Mouse (Mus musculus): ENCODE data around the gene Mitf. TPM values are rescaled to one million over a fixed set of nuclear protein-coding genes. Genes with fewer than 3 reads are reported as not detected.

Mitf gene
- total RNA-seq, 1 experiment from 2014 or later = 2.4 TPM

DNA sequence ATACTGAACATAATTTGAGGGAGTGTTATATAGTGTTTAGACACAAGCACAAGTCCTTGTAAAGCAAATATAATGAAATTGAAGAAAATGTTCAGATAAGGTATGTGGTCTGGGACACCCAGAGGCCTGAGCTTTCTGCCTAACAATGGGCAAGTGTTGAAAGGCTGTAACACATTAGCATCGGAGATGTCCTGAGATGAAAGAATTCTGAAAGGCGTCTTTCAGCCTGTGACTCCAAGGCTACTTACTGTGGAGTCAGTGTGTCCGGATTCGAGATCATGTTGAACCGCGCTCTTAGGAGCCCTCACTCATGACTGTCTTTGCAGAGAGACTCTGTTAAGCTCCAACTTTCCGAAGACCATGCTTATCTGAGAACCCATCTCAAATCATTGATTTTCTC, 111.6 kb downstream of the Mitf start:
- no peak for ATAC-seq (replicated peaks; ENCODE audit: insufficient number of reproducible peaks, low FRiP score, low TSS enrichment, poor library complexity, severe bottlenecking)

DNA sequence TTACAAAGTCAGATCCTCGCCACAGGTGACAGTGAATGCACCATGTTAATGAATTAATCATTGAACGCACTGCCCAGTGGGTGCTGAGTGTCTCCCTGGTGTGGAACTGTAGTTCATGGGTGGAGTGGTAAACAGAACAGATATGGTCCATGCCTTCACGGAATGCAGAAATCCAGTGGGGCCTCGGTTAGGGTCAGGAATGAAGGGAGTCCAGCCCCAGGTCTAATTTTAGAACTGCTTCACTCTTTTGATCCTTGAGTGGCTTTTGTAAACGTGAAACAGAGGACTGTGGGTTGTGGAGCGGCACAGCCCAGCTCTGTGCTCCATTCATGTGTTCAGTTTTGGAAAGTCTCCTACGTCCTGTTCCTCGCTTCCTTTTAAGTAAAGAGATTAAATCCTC, 112.4 kb downstream of the Mitf start:
- ATAC-seq (replicated peaks; ENCODE audit: insufficient number of reproducible peaks, low FRiP score, low TSS enrichment, poor library complexity, severe bottlenecking) = no peak

DNA sequence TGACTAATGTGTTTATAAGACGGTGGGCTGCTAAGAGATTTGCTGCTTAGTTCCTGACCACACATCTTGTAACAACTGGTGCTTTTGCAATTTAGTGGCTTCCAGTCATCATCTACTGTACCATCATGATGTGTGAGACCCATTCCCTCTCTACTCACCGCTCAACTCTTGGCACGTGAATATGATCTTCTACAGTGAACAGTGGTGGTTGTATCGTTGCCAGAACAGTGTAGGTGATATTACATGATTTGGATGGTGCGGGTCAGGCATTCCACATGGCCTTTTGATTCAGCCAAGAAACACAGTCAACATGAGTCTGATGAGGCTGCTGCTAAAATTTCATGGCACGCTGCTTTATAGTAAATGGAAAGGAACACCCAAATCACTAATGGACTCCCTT, 114.7 kb downstream of the Mitf start:
- ATAC-seq (replicated peaks; ENCODE audit: insufficient number of reproducible peaks, low FRiP score, low TSS enrichment, poor library complexity, severe bottlenecking) = no peak

DNA sequence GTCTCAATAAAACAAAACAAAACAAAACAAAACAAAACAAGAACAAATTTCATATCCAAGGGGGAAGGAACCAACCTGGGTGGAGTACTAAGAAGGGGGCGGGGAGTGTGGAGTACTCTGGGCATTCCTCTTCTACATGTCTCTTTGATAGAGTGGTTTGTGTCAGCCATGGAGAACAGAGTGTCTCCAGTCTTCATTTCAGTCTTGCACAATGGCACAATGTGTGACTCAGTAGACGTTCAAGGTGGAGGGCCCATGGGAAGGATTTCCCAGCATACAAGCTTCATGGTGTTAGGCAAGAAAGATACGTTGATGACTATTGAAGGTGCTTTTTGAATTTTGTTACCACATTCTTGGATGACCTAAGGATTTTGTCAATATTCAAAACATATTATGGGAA, 117.4 kb downstream of the Mitf start:
- no peak for ATAC-seq (replicated peaks; ENCODE audit: insufficient number of reproducible peaks, low FRiP score, low TSS enrichment, poor library complexity, severe bottlenecking)

DNA sequence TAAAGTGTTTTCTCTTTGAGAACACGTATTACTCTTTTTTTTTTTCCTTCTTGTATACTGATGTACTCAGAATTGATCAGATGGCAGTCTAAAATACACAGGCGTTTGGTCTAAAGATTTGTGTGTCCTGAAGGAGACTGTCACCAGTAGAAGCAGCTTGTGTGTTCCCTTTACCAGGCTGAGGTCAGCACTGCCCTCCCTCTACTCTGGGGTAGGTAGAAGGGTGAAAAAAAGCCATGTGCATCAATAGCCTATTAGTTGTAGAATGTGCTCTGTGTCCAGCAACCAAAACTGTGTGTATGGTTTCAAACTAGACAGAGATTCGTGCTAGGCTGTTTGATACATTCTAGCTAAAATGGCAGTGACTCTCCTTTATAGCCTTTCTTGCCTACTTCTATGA, 122.2 kb downstream of the Mitf start:
- ATAC-seq (replicated peaks; ENCODE audit: insufficient number of reproducible peaks, low FRiP score, low TSS enrichment, poor library complexity, severe bottlenecking) = no peak

DNA sequence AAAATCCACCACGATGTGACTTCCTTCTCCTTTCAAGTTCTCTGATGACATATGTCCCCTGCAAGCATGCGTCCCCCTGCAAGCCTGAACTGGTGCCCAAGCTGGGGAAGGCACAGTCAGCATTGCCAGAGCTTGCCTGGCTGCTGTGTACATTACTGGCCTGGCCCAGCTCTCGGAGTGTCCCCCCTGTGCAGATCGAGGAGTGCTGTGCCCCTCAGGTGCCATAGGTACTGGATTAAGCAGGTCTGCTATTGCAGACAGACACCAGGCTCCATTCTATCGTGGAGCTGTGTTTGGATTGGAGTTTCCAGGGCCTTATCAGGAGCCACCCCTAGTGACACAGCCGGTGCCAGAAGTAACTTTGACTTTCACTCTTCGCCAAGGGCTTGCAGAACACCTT, 122.6 kb downstream of the Mitf start:
- ATAC-seq (replicated peaks; ENCODE audit: insufficient number of reproducible peaks, low FRiP score, low TSS enrichment, poor library complexity, severe bottlenecking) = no peak

DNA sequence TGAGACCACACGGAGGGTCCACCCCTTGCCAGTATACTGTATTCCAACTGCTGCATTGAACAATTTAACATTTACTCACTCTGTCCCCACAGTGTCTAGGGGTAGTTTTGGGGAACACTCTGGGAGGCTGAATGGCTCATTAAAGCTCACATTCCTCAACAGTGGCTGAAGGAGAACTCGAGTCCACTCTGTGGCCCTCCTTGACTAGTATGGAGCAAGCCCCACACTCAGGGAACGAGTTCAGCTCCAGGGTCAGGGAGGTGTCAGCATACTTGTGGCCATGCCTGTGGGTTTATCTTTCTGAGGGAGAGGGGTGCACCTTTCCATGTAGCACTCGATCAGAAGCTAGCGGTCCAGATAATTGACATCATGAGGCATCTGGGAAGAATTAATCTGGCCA, 130.3 kb downstream of the Mitf start:
- ATAC-seq (replicated peaks; ENCODE audit: insufficient number of reproducible peaks, low FRiP score, low TSS enrichment, poor library complexity, severe bottlenecking) = no peak

DNA sequence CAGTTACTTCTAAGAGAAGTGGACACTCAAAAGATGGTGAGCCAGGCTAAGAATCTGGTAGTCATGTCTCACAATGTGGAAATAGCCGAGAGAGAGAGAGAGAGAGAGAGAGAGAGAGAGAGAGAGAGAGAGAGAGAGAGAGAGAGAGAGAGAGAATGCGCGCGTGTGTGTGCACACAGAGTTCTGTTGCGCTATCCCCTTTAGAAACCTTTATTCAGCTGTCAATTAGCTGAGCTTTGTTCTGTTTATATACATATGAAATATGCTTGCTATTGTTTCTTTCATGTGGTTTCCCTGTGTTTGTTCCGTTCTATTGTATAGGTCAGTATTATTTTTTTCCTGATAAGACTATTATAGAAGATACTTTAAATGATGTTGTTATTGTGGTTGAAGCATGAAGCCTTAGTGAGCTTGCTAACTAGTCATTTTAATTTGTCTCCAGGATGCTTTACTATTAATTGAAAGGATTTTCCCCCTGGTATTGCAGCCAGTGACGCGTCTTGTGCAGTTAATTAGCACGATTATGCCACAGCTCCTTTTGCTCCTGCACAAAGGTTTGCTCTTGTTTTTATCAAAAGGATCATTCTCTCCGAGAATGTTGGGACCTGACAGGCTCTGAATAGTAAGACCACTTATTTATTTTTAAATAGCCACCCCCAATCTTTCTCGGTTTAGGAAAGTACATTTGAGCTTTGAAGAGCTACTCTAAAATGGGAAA, 131.2 kb downstream of the Mitf start:
- no peak for ATAC-seq (replicated peaks; ENCODE audit: insufficient number of reproducible peaks, low FRiP score, low TSS enrichment, poor library complexity, severe bottlenecking)

DNA sequence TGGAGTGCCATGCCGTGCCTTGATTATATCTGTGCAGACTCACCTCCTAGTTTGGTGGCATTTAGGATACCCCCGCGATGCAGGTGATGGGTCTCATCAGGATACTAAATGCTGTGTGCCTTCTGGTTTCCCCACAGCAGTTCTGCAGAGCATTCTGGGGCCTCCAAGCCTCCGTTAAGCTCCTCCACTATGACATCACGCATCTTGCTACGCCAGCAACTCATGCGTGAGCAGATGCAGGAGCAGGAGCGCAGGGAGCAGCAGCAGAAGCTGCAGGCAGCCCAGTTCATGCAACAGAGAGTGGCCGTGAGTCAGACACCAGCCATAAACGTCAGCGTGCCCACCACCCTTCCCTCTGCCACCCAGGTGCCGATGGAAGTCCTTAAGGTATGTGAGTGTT, 134.1 kb downstream of the Mitf start:
- ATAC-seq (replicated peaks; ENCODE audit: insufficient number of reproducible peaks, low FRiP score, low TSS enrichment, poor library complexity, severe bottlenecking) = no peak

DNA sequence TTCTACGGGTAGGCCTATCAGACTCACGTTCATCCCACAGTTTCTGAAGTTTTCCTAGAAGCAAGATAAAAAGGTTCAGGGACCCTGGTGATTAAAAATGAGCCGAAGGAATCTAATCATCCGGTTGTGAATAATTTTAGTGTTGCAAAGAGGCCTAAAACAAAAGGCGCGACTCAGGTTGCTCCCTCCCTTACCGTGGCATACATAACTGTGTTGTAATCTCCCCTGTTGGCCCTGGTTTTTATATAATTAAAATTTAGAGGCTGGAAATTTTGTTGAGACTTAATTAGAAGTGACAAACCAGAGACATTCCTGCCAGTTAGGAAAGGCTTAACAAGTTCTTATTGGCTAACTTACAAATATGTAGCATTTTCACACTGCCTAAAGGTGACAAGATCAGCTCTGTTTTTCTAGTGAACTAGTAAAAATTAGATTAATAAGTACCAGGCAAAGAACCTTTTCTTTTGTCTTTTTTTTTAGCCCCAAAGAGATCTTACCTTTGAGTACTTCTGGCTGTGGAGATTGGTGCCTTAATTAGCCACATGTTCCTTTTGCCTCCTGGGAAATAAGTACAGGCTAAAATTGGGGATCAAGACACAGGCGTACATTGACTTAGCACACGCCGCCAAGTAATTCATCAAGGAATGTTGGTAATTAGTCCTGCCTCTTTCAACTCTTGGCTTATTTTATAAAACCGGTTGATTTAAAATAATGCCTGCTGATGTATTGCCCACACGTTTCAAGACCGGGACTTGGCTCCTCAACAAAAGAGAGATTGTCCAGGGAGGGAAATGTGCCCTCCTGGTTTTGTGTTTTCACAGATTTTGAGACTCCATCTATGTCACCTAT, 143.4 kb downstream of the Mitf start:
- ATAC-seq (replicated peaks; ENCODE audit: insufficient number of reproducible peaks, low FRiP score, low TSS enrichment, poor library complexity, severe bottlenecking) = no peak

DNA sequence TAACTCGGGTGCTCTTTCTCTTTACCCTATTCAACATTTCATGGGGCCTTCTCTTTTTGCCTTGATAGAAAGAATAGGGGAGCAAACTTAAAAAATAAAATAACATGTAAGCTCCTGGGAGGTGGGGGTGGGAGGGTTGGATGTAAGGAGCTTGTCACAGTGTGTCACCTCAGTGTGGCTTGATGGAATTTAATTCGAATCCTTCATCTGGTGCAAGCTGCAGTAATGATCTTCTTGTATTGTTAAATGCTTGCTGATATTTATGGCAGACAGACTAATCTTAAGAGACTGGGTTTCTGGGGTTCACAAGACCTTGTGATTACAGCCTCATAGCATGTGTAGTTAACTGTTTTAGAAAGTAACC, 144.0 kb downstream of the Mitf start:
- no peak for ATAC-seq (replicated peaks; ENCODE audit: insufficient number of reproducible peaks, low FRiP score, low TSS enrichment, poor library complexity, severe bottlenecking)

DNA sequence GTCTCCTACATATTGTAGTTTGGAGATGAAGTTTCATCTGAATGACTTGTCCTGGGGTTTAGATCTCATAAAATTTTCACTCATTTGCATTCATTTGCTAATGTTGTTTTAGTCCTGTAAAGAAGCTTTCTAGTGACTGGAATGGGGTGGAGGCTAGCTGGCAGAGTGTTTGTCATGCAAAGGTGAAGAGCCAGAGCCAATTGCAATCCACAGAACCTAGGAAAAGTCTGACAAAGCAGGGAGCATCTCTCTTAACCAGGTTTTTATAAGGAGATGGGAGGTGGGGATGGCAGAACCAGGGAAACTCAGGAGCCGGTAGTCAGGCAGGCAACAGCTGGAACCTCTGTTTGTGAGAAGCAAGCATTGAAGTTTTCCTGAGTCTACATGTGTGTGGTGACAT, 144.9 kb downstream of the Mitf start:
- ATAC-seq (replicated peaks; ENCODE audit: insufficient number of reproducible peaks, low FRiP score, low TSS enrichment, poor library complexity, severe bottlenecking) = no peak

DNA sequence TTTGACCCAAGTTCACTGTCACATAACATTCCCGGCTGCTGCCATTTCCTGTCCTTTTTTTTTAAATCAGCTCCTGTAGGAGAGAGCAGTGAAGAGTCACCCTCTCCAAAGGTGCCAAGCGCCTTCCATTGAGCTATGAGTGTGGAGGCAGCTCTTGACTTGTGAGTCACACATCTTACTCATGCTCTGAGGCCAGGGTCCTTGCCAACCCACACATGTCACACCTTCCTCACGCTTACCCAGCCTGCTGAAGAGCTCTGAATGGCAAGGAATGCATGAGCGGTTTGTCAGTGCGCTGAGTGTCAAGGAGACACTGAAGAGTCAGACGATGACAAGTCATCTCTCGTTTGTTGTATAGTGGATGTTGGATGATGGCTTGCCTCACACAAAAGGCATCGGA, 146.0 kb downstream of the Mitf start:
- no peak for ATAC-seq (replicated peaks; ENCODE audit: insufficient number of reproducible peaks, low FRiP score, low TSS enrichment, poor library complexity, severe bottlenecking)

DNA sequence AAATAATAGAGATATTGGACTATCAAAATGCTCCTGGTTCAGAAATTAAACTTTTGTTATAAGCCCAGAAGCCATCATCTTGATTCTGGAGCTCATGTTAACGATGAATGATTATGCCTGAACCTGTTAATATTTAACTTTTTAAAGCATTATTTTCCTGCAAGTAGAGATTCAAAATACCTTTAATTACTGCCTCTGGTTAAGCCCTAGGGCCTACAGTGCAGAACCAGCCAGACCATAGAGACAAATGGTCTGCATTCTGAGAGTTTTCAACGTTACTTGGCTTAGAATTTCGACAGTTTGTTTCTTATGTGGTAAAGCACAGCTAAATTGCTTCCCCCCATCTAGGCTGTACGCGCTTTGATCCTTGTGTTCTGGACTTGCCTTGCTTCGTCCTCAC, 149.3 kb downstream of the Mitf start:
- ATAC-seq (replicated peaks; ENCODE audit: insufficient number of reproducible peaks, low FRiP score, low TSS enrichment, poor library complexity, severe bottlenecking) = no peak

DNA sequence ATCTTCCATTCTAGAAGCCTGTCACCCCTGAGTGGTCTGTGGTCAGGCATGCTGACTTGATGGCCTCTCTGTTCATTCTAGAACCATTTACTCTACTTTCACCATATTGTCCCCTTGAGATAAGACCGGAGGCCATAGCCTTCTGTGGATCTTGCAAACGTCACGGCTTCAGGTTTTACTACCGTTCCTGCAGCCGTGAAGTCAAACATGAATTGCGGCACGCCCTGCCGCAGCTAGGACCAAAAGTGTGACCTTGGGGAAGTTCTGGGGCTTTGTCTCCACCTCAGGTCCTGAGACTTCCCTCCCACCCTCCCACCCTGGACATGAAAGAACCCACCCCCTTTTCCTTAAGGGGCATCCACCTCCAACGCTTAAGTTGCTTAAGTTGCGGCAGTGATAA, 149.8 kb downstream of the Mitf start:
- no peak for ATAC-seq (replicated peaks; ENCODE audit: insufficient number of reproducible peaks, low FRiP score, low TSS enrichment, poor library complexity, severe bottlenecking)

DNA sequence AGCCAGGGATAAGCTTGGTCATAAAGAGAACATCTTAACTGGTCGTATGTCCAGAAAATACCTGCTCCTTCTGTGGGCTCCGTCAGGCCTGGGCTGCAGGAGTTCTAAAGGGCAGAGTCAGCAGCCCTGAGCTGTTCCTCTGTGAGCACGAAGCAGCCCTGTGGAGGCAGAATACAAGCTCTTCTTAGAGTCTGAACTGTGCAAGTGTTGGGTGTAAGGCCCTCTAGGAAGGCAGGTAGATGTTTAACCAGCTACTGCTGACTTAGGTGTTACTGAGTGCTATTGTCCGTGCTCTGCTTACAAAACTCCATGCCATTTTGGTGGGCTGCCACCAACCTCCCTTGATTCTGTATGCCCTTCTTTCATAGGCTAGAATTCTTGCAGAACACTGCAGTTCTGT, 151.4 kb downstream of the Mitf start:
- ATAC-seq (replicated peaks; ENCODE audit: insufficient number of reproducible peaks, low FRiP score, low TSS enrichment, poor library complexity, severe bottlenecking) = no peak

DNA sequence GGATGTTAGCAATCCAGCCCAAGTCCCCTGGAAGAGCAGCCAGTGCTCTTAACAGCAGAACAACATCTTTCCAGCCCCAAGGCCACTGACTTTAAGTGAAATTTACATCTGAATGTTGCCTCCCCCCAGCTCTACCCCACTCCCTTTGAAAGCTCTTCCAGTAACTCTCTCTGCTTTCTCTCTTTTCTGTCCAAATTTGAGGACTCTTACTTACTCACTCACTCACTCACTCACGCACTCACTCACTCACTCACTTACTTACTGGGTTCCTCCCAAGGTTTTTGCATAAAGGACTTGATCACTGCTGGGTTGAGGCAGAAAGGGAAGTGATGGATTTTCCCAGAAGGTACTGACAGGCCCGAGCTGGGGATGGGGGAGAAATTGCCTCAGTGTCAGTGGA, 154.9 kb downstream of the Mitf start:
- no peak for ATAC-seq (replicated peaks; ENCODE audit: insufficient number of reproducible peaks, low FRiP score, low TSS enrichment, poor library complexity, severe bottlenecking)

DNA sequence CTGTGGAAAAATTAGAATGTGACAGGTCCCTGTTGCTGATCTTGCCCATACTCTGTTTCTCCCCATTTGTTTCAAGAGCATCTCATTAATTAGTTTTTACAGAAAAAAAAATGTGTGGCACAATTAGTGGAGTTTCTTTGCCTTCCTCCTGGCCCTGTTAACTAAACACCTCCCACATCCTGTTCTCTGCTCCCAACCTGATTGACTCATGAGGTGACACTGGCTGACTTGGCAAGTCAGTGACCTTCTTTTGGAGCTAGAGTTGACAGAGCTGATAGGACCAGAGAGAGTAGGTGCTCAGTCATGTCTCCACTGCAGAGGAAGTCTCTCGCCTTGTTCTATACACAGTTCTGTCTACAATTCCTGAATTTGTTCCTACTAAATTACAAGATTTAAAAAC, 155.5 kb downstream of the Mitf start:
- ATAC-seq (replicated peaks; ENCODE audit: insufficient number of reproducible peaks, low FRiP score, low TSS enrichment, poor library complexity, severe bottlenecking) = no peak

DNA sequence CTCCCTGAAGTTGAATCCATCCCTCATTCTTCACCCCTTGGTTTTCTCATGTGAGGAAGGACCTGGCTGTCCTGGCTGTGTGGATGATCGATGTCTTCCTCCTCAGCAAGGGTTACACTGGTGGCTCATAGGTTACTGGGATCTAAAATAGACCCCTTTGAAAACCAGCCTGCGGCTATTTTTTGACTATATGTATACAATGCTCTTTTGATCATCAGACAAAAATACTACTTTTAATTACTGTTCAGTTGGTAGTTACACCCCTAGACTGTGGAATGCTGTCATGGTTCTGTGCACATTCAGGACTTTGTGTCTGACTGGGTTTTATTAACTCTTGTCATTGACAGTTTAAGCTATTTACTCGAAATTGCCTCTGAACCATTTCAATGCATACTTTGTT, 157.9 kb downstream of the Mitf start:
- ATAC-seq (replicated peaks; ENCODE audit: insufficient number of reproducible peaks, low FRiP score, low TSS enrichment, poor library complexity, severe bottlenecking) = no peak

DNA sequence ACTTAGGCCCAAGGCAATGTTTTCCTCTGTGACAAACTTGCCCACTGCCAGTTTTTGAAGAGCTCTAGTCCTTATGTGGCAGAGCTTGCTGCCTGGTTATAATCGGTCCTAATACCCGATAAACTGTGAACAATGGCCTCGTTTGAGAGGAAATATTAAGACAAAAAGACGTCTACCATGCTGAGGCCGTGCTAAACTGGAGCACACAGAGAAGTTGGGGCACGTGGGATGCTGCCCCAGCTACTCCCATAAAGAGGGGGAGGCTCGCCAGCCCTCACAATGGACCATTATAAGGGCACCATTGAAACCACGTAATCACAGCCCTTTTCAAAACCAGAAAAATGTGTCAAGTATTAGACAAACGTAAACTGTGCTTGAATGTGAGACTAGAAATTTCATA, 174.8 kb downstream of the Mitf start:
- ATAC-seq (replicated peaks; ENCODE audit: insufficient number of reproducible peaks, low FRiP score, low TSS enrichment, poor library complexity, severe bottlenecking) = no peak

All from monocyte, adult 5-6 weeks (primary cell).